Mouse (Mus musculus) layer of hippocampus, adult 9-11 months (tissue): ENCODE measurements around the gene Ssxb9.
"Not testable (repeated sequence)": the region's sequence is repeated elsewhere in the genome, so short reads cannot be mapped to it uniquely, and the experiment has no call there.

Experiments used
- DNase-seq: peaks from one replicate; pipeline ENCODE4 v3.0.0; 2022

The Ssxb9 gene

GRCm38 (mm10) chrX:8366678-8367077 is at the start of gene Ssxb9:
Gene Ssxb9, plus strand, starts transcription at chrX:8366978.
- DNase-seq: not testable (repeated sequence)

GRCm38 (mm10) chrX:8327124-8327523 is 39.7 kb upstream of the Ssxb9 start, which contains the start of gene Ssxb10:
Gene Ssxb10, plus strand, starts transcription at chrX:8327424.
- DNase-seq: no peak

GRCm38 (mm10) chrX:8413005-8413404 is 46.2 kb downstream of the Ssxb9 start, which contains the start of gene Ssxb1:
Gene Ssxb1, plus strand, starts transcription at chrX:8413305.
- not testable (repeated sequence) for DNase-seq
